Mouse (Mus musculus) liver, adult (tissue): ENCODE data around the gene 2310030G06Rik.

Source experiments
- GATA4 ChIP-seq: IDR thresholded peaks from 2 replicates; pipeline ENCODE4 v1.6.1; 2014; ENCODE audit warnings: mild to moderate bottlenecking, low read length; ENCODE audit not compliant: insufficient replicate concordance

2310030G06Rik gene

GRCm38 (mm10) chr9:50725921-50726590 is 20.3 kb downstream of the 2310030G06Rik start:
- no peak for TF ChIP-seq GATA4

GRCm38 (mm10) chr9:50724661-50725330 is 21.5 kb downstream of the 2310030G06Rik start:
- TF ChIP-seq GATA4, result no peak

GRCm38 (mm10) chr9:50724147-50724546 is 22.2 kb downstream of the 2310030G06Rik start:
- no peak for TF ChIP-seq GATA4

- no peak; the same call in 1 of the 2 replicates for TF ChIP-seq GATA4
These were observed 22.9 kb downstream of the 2310030G06Rik start for GRCm38 (mm10) chr9:50723406-50723805.

- TF ChIP-seq GATA4, result no peak
These were observed 23.9 kb downstream of the 2310030G06Rik start for GRCm38 (mm10) chr9:50722451-50722911.

- TF ChIP-seq GATA4, result no peak
These were observed 25.3 kb downstream of the 2310030G06Rik start for GRCm38 (mm10) chr9:50721061-50721460.

GRCm38 (mm10) chr9:50718878-50719277 is 27.5 kb downstream of the 2310030G06Rik start:
- TF ChIP-seq GATA4, result no peak

- TF ChIP-seq GATA4, result no peak
These were observed 32.1 kb downstream of the 2310030G06Rik start for GRCm38 (mm10) chr9:50714188-50714587.

- no peak for TF ChIP-seq GATA4
These were observed 35.0 kb downstream of the 2310030G06Rik start for GRCm38 (mm10) chr9:50711337-50711736.

- no peak for TF ChIP-seq GATA4
These were observed 37.2 kb downstream of the 2310030G06Rik start for GRCm38 (mm10) chr9:50709108-50709507.

- no peak for TF ChIP-seq GATA4
These were observed 41.4 kb downstream of the 2310030G06Rik start for GRCm38 (mm10) chr9:50704907-50705306.

GRCm38 (mm10) chr9:50700921-50701691 is 45.2 kb downstream of the 2310030G06Rik start:
- TF ChIP-seq GATA4, result no peak

GRCm38 (mm10) chr9:50698418-50699409 is 47.6 kb downstream of the 2310030G06Rik start:
- TF ChIP-seq GATA4, result no peak

GRCm38 (mm10) chr9:50697706-50698041 is 48.7 kb downstream of the 2310030G06Rik start:
- no peak for TF ChIP-seq GATA4

GRCm38 (mm10) chr9:50696851-50697705 is 49.3 kb downstream of the 2310030G06Rik start:
- no peak for TF ChIP-seq GATA4
